Mouse (Mus musculus) liver, embryonic 12.5 days (tissue): ENCODE measurements at regions not wholly inside any gene's neighbourhood (a gene's known extent, or its start where the extent isn't known, plus 50 kb on each side); places are given as distances from the start of the nearest gene placed in this dataset.

Experiments
- ATAC-seq: fragments of 200-750 bp; cut with Nextera tagmentation; 2 replicates; pipeline ENCODE4 v1.8.0; 2017; ENCODE audit warnings: moderate number of reproducible peaks, mild to moderate bottlenecking, moderate library complexity
- H3K27ac ChIP-seq: fragments of 300-500 bp; sonication (generic); 2 replicates; pipeline ENCODE4 v1.5.1; 2016; ENCODE audit warnings: mild to moderate bottlenecking
- H3K27me3 ChIP-seq: fragments of 300-500 bp; sonication (generic); replicated peaks from 2 replicates; pipeline ENCODE4 v1.6.1; 2016; ENCODE audit warnings: mild to moderate bottlenecking, moderate library complexity
- H3K36me3 ChIP-seq: fragments of 300-500 bp; sonication (generic); 2 replicates; pipeline ENCODE4 v1.6.1; 2016; ENCODE audit warnings: mild to moderate bottlenecking, moderate library complexity
- H3K4me1 ChIP-seq: fragments of 300-500 bp; sonication (generic); 2 replicates; pipeline ENCODE4 v1.6.1; 2016
- H3K4me2 ChIP-seq: fragments of 300-500 bp; sonication (generic); 2 replicates; pipeline ENCODE4 v1.6.1; 2016; ENCODE audit warnings: mild to moderate bottlenecking, moderate library complexity
- H3K4me3 ChIP-seq: fragments of 300-500 bp; sonication (generic); 2 replicates; pipeline ENCODE4 v1.5.1; 2016; ENCODE audit warnings: mild to moderate bottlenecking, moderate library complexity
- H3K9ac ChIP-seq: fragments of 300-500 bp; sonication (generic); 2 replicates; pipeline ENCODE4 v1.6.1; 2016; ENCODE audit warnings: mild to moderate bottlenecking, moderate library complexity
- H3K9me3 ChIP-seq: fragments of 300-500 bp; sonication (generic); replicated peaks from 2 replicates; pipeline ENCODE4 v1.6.1; 2016; ENCODE audit warnings: mild to moderate bottlenecking, moderate library complexity
- WGBS: fragments of 180-500 bp; shearing (Covaris S2); methylation state at CpG from one replicate; pipeline ENCODE4 v1.1.7; 2016; ENCODE audit not compliant: insufficient replicate concordance; 5-methylcytosine and 5-hydroxymethylcytosine counted together

GRCm38 (mm10) chr3:53338571-53338970 lies 124.6 kb downstream of the Nhlrc3 start:
- H3K4me3 ChIP-seq, result no peak overlapping the region
- WGBS, result 77% methylated on average over 7 of the region's 7 CpGs
- no peak for ATAC-seq

GRCm38 (mm10) chr3:53334051-53334450 lies 129.1 kb downstream of the Nhlrc3 start:
- no peaks in the 10 kb centered on the region; the same call in 1 of the 2 replicates for H3K27me3 ChIP-seq
- no peaks in the 10 kb centered on the region for H3K9me3 ChIP-seq
- 37% methylated on average over 11 of the region's 11 CpGs for WGBS
- no peaks in the 10 kb centered on the region for H3K4me1 ChIP-seq
- no peak overlapping the region for H3K4me3 ChIP-seq
- ATAC-seq, result no peak
- H3K27ac ChIP-seq, result no peak overlapping the region
- peak overlapping the region; percentile 24; the same call in 1 of the 2 replicates for H3K4me2 ChIP-seq
- H3K36me3 ChIP-seq, result no peaks in the 10 kb centered on the region
- no peak overlapping the region for H3K9ac ChIP-seq

More at GRCm38 (mm10) chr3:53338571-53338970, 124.6 kb downstream of the Nhlrc3 start:
- Histone ChIP-seq H3K9me3 (no peaks in the 10 kb centered on the region), H3K27me3 (no peaks in the 10 kb centered on the region; the same call in 1 of the 2 replicates), H3K4me1 (no peaks in the 10 kb centered on the region), H3K9ac (no peak overlapping the region), H3K36me3 (no peaks in the 10 kb centered on the region), H3K27ac (no peak overlapping the region), H3K4me2 (no peak overlapping the region)

GRCm38 (mm10) chr3:53329528-53329927 lies 133.6 kb downstream of the Nhlrc3 start:
- Histone ChIP-seq H3K27ac (no peak overlapping the region), H3K4me1 (no peaks in the 10 kb centered on the region), H3K4me2 (no peak overlapping the region), H3K4me3 (no peak overlapping the region), H3K27me3 (no peaks in the 10 kb centered on the region), H3K36me3 (no peaks in the 10 kb centered on the region), H3K9ac (no peak overlapping the region), H3K9me3 (no peaks in the 10 kb centered on the region)
- WGBS, result 40% methylated on average over 3 of the region's 3 CpGs
- no peak for ATAC-seq

- 57% methylated on average over 5 of the region's 5 CpGs for WGBS
- ATAC-seq, result no peak
Observed at GRCm38 (mm10) chr3:53327424-53327823, 135.7 kb downstream of the Nhlrc3 start.

GRCm38 (mm10) chr3:53326967-53327366 lies 136.2 kb downstream of the Nhlrc3 start:
- Histone ChIP-seq H3K36me3 (no peaks in the 10 kb centered on the region), H3K27me3 (no peaks in the 10 kb centered on the region), H3K4me2 (no peak overlapping the region), H3K4me1 (no peaks in the 10 kb centered on the region), H3K27ac (no peak overlapping the region), H3K9ac (no peak overlapping the region), H3K4me3 (no peak overlapping the region), H3K9me3 (no peaks in the 10 kb centered on the region)
- whole genome bisulfite sequencing, result 56% methylated on average over 7 of the region's 7 CpGs
- no peak for ATAC-seq

More at GRCm38 (mm10) chr3:53327424-53327823, 135.7 kb downstream of the Nhlrc3 start:
- Histone ChIP-seq H3K9ac (no peak overlapping the region), H3K36me3 (no peaks in the 10 kb centered on the region), H3K27ac (no peak overlapping the region), H3K4me2 (no peak overlapping the region), H3K27me3 (no peaks in the 10 kb centered on the region), H3K9me3 (no peaks in the 10 kb centered on the region), H3K4me1 (no peaks in the 10 kb centered on the region), H3K4me3 (no peak overlapping the region)

GRCm38 (mm10) chr3:53325080-53325479 lies 138.1 kb downstream of the Nhlrc3 start:
- Histone ChIP-seq H3K9me3 (no peaks in the 10 kb centered on the region), H3K4me3 (no peak overlapping the region), H3K36me3 (no peaks in the 10 kb centered on the region), H3K9ac (no peak overlapping the region), H3K27me3 (no peaks in the 10 kb centered on the region), H3K4me2 (no peak overlapping the region), H3K4me1 (no peaks in the 10 kb centered on the region), H3K27ac (no peak overlapping the region)
- 81% methylated on average over 7 of the region's 7 CpGs for WGBS
- no peak for ATAC-seq

- Histone ChIP-seq H3K27ac (no peak overlapping the region), H3K4me2 (no peak overlapping the region), H3K4me3 (no peak overlapping the region), H3K9ac (no peak overlapping the region), H3K9me3 (no peaks in the 10 kb centered on the region), H3K36me3 (no peaks in the 10 kb centered on the region), H3K27me3 (no peaks in the 10 kb centered on the region), H3K4me1 (no peaks in the 10 kb centered on the region)
- 77% methylated on average over 13 of the region's 13 CpGs for WGBS
- ATAC-seq, result no peak
Observed at GRCm38 (mm10) chr3:53324386-53324785, 138.7 kb downstream of the Nhlrc3 start.

GRCm38 (mm10) chr3:53315449-53315848 lies 147.7 kb downstream of the Nhlrc3 start:
- WGBS, result 60% methylated on average over 2 of the region's 2 CpGs
- no peak for ATAC-seq
- H3K4me1 ChIP-seq, result no peaks in the 10 kb centered on the region

More at GRCm38 (mm10) chr3:53315449-53315848, 147.7 kb downstream of the Nhlrc3 start:
- Histone ChIP-seq H3K4me2 (no peak overlapping the region), H3K9me3 (no peaks in the 10 kb centered on the region), H3K36me3 (no peaks in the 10 kb centered on the region), H3K27me3 (no peaks in the 10 kb centered on the region), H3K27ac (no peak overlapping the region), H3K9ac (no peak overlapping the region), H3K4me3 (no peak overlapping the region)
